Mouse (Mus musculus) forebrain, postnatal 0 days (tissue): Measurements from ENCODE around the gene Ubb. TPM values are rescaled to one million over a fixed set of nuclear protein-coding genes. Genes with fewer than 3 reads are reported as not detected.
"Not testable (repeated sequence)": the region's sequence is repeated elsewhere in the genome, so short reads cannot be mapped to it uniquely, and the experiment has no call there.

Experiments used
- ATAC-seq: fragments of 200-750 bp; cut with Nextera tagmentation; 2 replicates; pipeline ENCODE4 v1.8.0; 2017; ENCODE audit warnings: mild to moderate bottlenecking, moderate library complexity
- DNase-seq: peaks from one replicate; pipeline ENCODE4 v3.0.0-alpha.2; 2015
- H3K27ac ChIP-seq: fragments of 300-500 bp; sonication (generic); 2 replicates; pipeline ENCODE4 v1.5.1; 2014; ENCODE audit warnings: low read depth, mild to moderate bottlenecking, antibody characterized with exemption, low read length, moderate library complexity, mixed read lengths
- H3K27me3 ChIP-seq: fragments of 300-500 bp; sonication (generic); 2 replicates; pipeline ENCODE4 v1.6.1; 2014; ENCODE audit warnings: mild to moderate bottlenecking, low read length, mixed read lengths; ENCODE audit not compliant: insufficient read depth
- H3K36me3 ChIP-seq: fragments of 300-500 bp; sonication (generic); 2 replicates; pipeline ENCODE4 v1.6.1; 2014; ENCODE audit warnings: mild to moderate bottlenecking, moderate library complexity; ENCODE audit not compliant: insufficient read depth
- H3K4me1 ChIP-seq: fragments of 300-500 bp; sonication (generic); 2 replicates; pipeline ENCODE4 v1.6.1; 2014; ENCODE audit warnings: antibody characterized with exemption; ENCODE audit not compliant: insufficient read depth
- H3K4me2 ChIP-seq: fragments of 300-500 bp; sonication (generic); 2 replicates; pipeline ENCODE4 v1.6.1; 2014; ENCODE audit warnings: low read depth, mild to moderate bottlenecking, moderate library complexity
- H3K4me3 ChIP-seq: fragments of 300-500 bp; sonication (generic); 2 replicates; pipeline ENCODE4 v1.5.1; 2014; ENCODE audit warnings: low read depth, low read length, mixed read lengths
- H3K9ac ChIP-seq: fragments of 300-500 bp; sonication (generic); 2 replicates; pipeline ENCODE4 v1.6.1; 2014; ENCODE audit warnings: mild to moderate bottlenecking
- H3K9me3 ChIP-seq: fragments of 300-500 bp; sonication (generic); 2 replicates; pipeline ENCODE4 v1.6.1; 2016; ENCODE audit warnings: low read length
- CTCF ChIP-seq: sonication (generic); IDR thresholded peaks from 2 replicates; pipeline ENCODE4 v1.5.1; 2016; ENCODE audit warnings: antibody characterized with exemption, control low read depth, low read depth
- WGBS: fragments of 180-500 bp; shearing (Covaris S2); extraction: QIAGEN DNeasy Blood & Tissue Kit; methylation state at CpG from one replicate; pipeline ENCODE4 v1.1.7; 2014; 5-methylcytosine and 5-hydroxymethylcytosine counted together
- polyA plus RNA-seq: library from polyadenylated mRNA; unstranded; fragments of >200 nt; fragmentation: Nextera tagmentation; extraction: Ambion mirVana; gene quantifications from 2 replicates; pipeline ENCODE4 v1.2.1, GENCODE M21; 2015
- total RNA-seq: library from RNA; depleted of rRNA; stranded (reverse); fragments of >200 nt; gene quantifications from 2 replicates; pipeline ENCODE4 v1.2.3, GENCODE M21; 2014; rRNA removed

The Ubb gene
- total RNA-seq = 1,115 and 1,190 TPM in 2 replicates
- 4,663 and 5,112 TPM in 2 replicates for polyA plus RNA-seq

GRCm38 (mm10) chr11:62550727-62551225, at the start of gene Ubb:
TSS of gene Ubb (plus strand) at chr11:62551171.
- Histone ChIP-seq H3K27ac (peak within 1 kb of the TSS; percentile 99), H3K36me3 (peaks cover 17% of the 10 kb centered on the region; the same call in 1 of the 2 replicates), H3K4me1 (peaks cover 30% of the 10 kb centered on the region), H3K4me3 (peak within 1 kb of the TSS; percentile 72), H3K4me2 (peak within 1 kb of the TSS; percentile 82), H3K9ac (peak within 1 kb of the TSS; percentile 98), H3K27me3 (no peaks in the 10 kb centered on the region), H3K9me3 (no peaks in the 10 kb centered on the region)
- WGBS = under 1% methylated on average over 40 of the region's 40 CpGs
- ATAC-seq (peak; percentile 98), DNase-seq (peak; percentile 100)
- no peak for TF ChIP-seq CTCF

DNA sequence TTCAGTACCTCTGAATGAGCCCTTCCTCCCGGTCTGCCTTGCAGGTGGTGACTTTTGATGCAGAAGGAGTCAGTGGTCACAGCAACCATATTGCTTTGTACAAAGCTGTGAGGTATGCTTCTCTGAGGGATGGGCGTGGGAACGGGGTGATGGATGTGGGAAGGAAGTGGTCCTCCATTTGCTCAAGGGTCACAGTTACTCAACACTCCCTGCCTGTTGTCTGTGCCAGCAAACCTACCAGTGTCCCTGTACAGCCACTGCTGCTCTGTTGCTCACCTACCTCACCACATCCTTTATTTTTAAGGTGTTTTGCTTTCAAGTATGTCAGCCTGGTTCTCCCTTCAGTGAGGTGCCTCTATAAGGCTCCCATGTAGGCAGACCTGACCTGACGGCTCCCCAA, 43.3 kb upstream of the Ubb start:
- H3K4me2 ChIP-seq = no peak overlapping the region
- no peak overlapping the region for H3K9ac ChIP-seq
- no peak overlapping the region for H3K4me3 ChIP-seq
- no peaks in the 10 kb centered on the region for H3K36me3 ChIP-seq
- DNase-seq (no peak), ATAC-seq (no peak)
- no peaks in the 10 kb centered on the region for H3K9me3 ChIP-seq
- H3K4me1 ChIP-seq = no peaks in the 10 kb centered on the region
- WGBS = 82% methylated on average over 4 of the region's 4 CpGs
- TF ChIP-seq CTCF = no peak
- no peak overlapping the region for H3K27ac ChIP-seq
- no peaks in the 10 kb centered on the region for H3K27me3 ChIP-seq

DNA sequence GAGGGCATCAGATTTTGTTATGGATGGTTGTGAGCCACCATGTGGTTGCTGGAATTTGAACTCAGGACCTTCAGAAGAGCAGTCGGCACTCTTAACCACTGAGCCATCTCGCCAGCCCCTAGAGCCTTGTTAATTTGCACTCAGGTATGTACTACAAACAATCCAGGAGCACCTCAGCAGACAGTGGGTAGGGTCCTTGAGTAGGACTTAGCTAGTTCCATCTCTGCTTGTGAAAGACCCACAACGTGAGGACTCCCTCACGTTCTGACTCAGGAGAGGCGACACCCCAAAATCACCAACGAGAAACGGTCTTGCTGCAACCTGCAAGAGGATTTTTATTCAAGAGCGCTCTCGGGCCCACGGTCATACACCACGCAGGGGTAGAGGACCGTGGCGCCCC, 42.6 kb upstream of the Ubb start:
- not testable (repeated sequence) for H3K27me3 ChIP-seq, DNase-seq, ATAC-seq, H3K36me3 ChIP-seq, H3K9ac ChIP-seq, H3K4me2 ChIP-seq, H3K4me1 ChIP-seq, H3K4me3 ChIP-seq, H3K9me3 ChIP-seq, H3K27ac ChIP-seq
- WGBS = 93% methylated on average over 13 of the region's 13 CpGs

- H3K9me3 ChIP-seq, H3K27ac ChIP-seq, H3K9ac ChIP-seq, H3K4me3 ChIP-seq, DNase-seq, H3K36me3 ChIP-seq, H3K4me2 ChIP-seq, ATAC-seq, H3K27me3 ChIP-seq, H3K4me1 ChIP-seq: not testable (repeated sequence)
- WGBS = 96% methylated on average over 5 of the region's 5 CpGs
Measured at GRCm38 (mm10) chr11:62508816-62509215, 42.2 kb upstream of the Ubb start.

GRCm38 (mm10) chr11:62509571-62509970, 41.4 kb upstream of the Ubb start:
- WGBS = 80% methylated on average over 3 of the region's 3 CpGs
- no peak overlapping the region for H3K4me2 ChIP-seq
- no peak overlapping the region for H3K27ac ChIP-seq
- H3K9me3 ChIP-seq = no peaks in the 10 kb centered on the region
- no peak for DNase-seq
- H3K27me3 ChIP-seq = no peaks in the 10 kb centered on the region
- no peak overlapping the region for H3K9ac ChIP-seq
- H3K4me1 ChIP-seq = no peaks in the 10 kb centered on the region
- ATAC-seq = no peak
- H3K4me3 ChIP-seq = no peak overlapping the region
- TF ChIP-seq CTCF = no peak
- H3K36me3 ChIP-seq = no peaks in the 10 kb centered on the region; the same call in 1 of the 2 replicates

GRCm38 (mm10) chr11:62510956-62511355, 40.0 kb upstream of the Ubb start:
- no peak overlapping the region for H3K4me3 ChIP-seq
- no peak for TF ChIP-seq CTCF
- H3K9me3 ChIP-seq = no peaks in the 10 kb centered on the region
- 87% methylated on average over 5 of the region's 5 CpGs for WGBS
- no peaks in the 10 kb centered on the region; the same call in 1 of the 2 replicates for H3K36me3 ChIP-seq
- no peaks in the 10 kb centered on the region for H3K4me1 ChIP-seq
- ATAC-seq = no peak
- H3K9ac ChIP-seq = no peak overlapping the region
- no peak overlapping the region for H3K27ac ChIP-seq
- H3K27me3 ChIP-seq = no peaks in the 10 kb centered on the region
- H3K4me2 ChIP-seq = no peak overlapping the region
- no peak for DNase-seq

GRCm38 (mm10) chr11:62511444-62512202, 39.3 kb upstream of the Ubb start:
- Histone ChIP-seq H3K27me3 (no peaks in the 10 kb centered on the region), H3K36me3 (no peaks in the 10 kb centered on the region; the same call in 1 of the 2 replicates), H3K4me3 (no peak overlapping the region), H3K9ac (no peak overlapping the region), H3K4me1 (no peaks in the 10 kb centered on the region), H3K27ac (no peak overlapping the region), H3K9me3 (no peaks in the 10 kb centered on the region), H3K4me2 (no peak overlapping the region)
- 68% methylated on average over 13 of the region's 13 CpGs for WGBS
- no peak for ATAC-seq
- no peak for DNase-seq
- TF ChIP-seq CTCF = no peak
